Mouse (Mus musculus) myocyte (in vitro differentiated cells): Measurements from ENCODE around the gene Unc5c.

Source experiments
- E2F4 ChIP-seq: IDR thresholded peaks from one replicate; pipeline ENCODE4 v1.6.1; 2011; ENCODE audit warnings: mild to moderate bottlenecking, control low read depth, moderate library complexity; ENCODE audit not compliant: insufficient read depth
- MYOD1 ChIP-seq, 3 experiments: IDR thresholded peaks; one replicate each; pipeline ENCODE4 v1.6.1; 2011; ENCODE audit warnings: control low read depth in 2 of 3, low read depth in 2 of 3, mild to moderate bottlenecking in 2 of 3, moderate library complexity in 1 of 3; ENCODE audit not compliant: insufficient read length in 2 of 3, control insufficient read depth in 1 of 3
- MYOG ChIP-seq, 3 experiments: IDR thresholded peaks; one replicate each; pipeline ENCODE4 v1.6.1; 2011; ENCODE audit warnings: control low read depth in 2 of 3, low read depth in 2 of 3, mild to moderate bottlenecking in 2 of 3; ENCODE audit not compliant: insufficient read length in 2 of 3, control insufficient read depth in 1 of 3, insufficient read depth in 1 of 3
- POLR2A ChIP-seq: IDR thresholded peaks from one replicate; pipeline ENCODE4 v1.6.1; 2011; ENCODE audit warnings: low read depth, mild to moderate bottlenecking, control low read depth, moderate library complexity; ENCODE audit not compliant: insufficient read length
- REST ChIP-seq: IDR thresholded peaks from one replicate; pipeline ENCODE4 v1.6.1; 2011; ENCODE audit warnings: mild to moderate bottlenecking, control low read depth, moderate library complexity; ENCODE audit not compliant: insufficient read depth, insufficient read length
- TCF3 ChIP-seq: IDR thresholded peaks from one replicate; pipeline ENCODE4 v1.6.1; 2011; ENCODE audit warnings: low read depth, control low read depth; ENCODE audit not compliant: insufficient read length

- TF ChIP-seq REST (no peak), POLR2A (no peak), MYOD1 (IDR thresholded peaks at IDR 0.05; ENCODE audit: control insufficient read depth in 1 of 3, insufficient read length in 2 of 3, low read depth in 2 of 3) (no peak), MYOG (IDR thresholded peaks at IDR 0.05; ENCODE audit: control insufficient read depth in 1 of 3, insufficient read depth in 1 of 3, insufficient read length in 2 of 3, low read depth in 2 of 3) (no peak), TCF3 (no peak), E2F4 (no peak)
Measured at GRCm38 (mm10) chr3:141501845-141502505, 37.0 kb downstream of the Unc5c start.
